Mouse (Mus musculus): ENCODE results near the gene Rhbdd2.
"Not testable (repeated sequence)": the region's sequence is repeated elsewhere in the genome, so short reads cannot be mapped to it uniquely, and the experiment has no call there.

The Rhbdd2 gene

GRCm38 (mm10) chr5:135632117-135632796 is at the start of gene Rhbdd2:
Gene Rhbdd2, plus strand, starts transcription at chr5:135632618.
- DNase-seq (ENCODE audit: low read depth, low spot score), result peak; percentile 99

- no peak for DNase-seq (ENCODE audit: low read depth, low spot score)
Observed at GRCm38 (mm10) chr5:135585691-135586090, 46.7 kb upstream of the Rhbdd2 start.

- DNase-seq (ENCODE audit: low read depth, low spot score), result no peak
Observed at GRCm38 (mm10) chr5:135587764-135588163, 44.7 kb upstream of the Rhbdd2 start.

- no peak for DNase-seq (ENCODE audit: low read depth, low spot score)
Observed at GRCm38 (mm10) chr5:135589996-135590784, 42.2 kb upstream of the Rhbdd2 start.

- not testable (repeated sequence) for DNase-seq (ENCODE audit: low read depth, low spot score)
Observed at GRCm38 (mm10) chr5:135604643-135605042, 27.8 kb upstream of the Rhbdd2 start.

GRCm38 (mm10) chr5:135606717-135607116 is 25.7 kb upstream of the Rhbdd2 start:
- DNase-seq (ENCODE audit: low read depth, low spot score), result not testable (repeated sequence)

GRCm38 (mm10) chr5:135607581-135607980 is 24.8 kb upstream of the Rhbdd2 start:
- DNase-seq (ENCODE audit: low read depth, low spot score), result peak; percentile 71

GRCm38 (mm10) chr5:135609794-135610193 is 22.6 kb upstream of the Rhbdd2 start:
- peak; percentile 57 for DNase-seq (ENCODE audit: low read depth, low spot score)

GRCm38 (mm10) chr5:135619741-135620140 is 12.7 kb upstream of the Rhbdd2 start:
- DNase-seq (ENCODE audit: low read depth, low spot score), result not testable (repeated sequence)

GRCm38 (mm10) chr5:135620526-135620925 is 11.9 kb upstream of the Rhbdd2 start:
- no peak for DNase-seq (ENCODE audit: low read depth, low spot score)

- no peak for DNase-seq (ENCODE audit: low read depth, low spot score)
Observed at GRCm38 (mm10) chr5:135621725-135622124, 10.7 kb upstream of the Rhbdd2 start.

GRCm38 (mm10) chr5:135623006-135623563 is 9.3 kb upstream of the Rhbdd2 start:
- DNase-seq (ENCODE audit: low read depth, low spot score), result no peak

- peak; percentile 62 for DNase-seq (ENCODE audit: low read depth, low spot score)
Observed at GRCm38 (mm10) chr5:135628916-135629315, 3.5 kb upstream of the Rhbdd2 start.

GRCm38 (mm10) chr5:135629401-135629800 is 3.0 kb upstream of the Rhbdd2 start:
- DNase-seq (ENCODE audit: low read depth, low spot score), result peak; percentile 82

GRCm38 (mm10) chr5:135630598-135630997 is 1.8 kb upstream of the Rhbdd2 start:
- peak; percentile 78 for DNase-seq (ENCODE audit: low read depth, low spot score)

- no peak for DNase-seq (ENCODE audit: low read depth, low spot score)
Observed at GRCm38 (mm10) chr5:135632797-135633144, 353 bp downstream of the Rhbdd2 start.

- no peak for DNase-seq (ENCODE audit: low read depth, low spot score)
Observed at GRCm38 (mm10) chr5:135639760-135640458, 7.5 kb downstream of the Rhbdd2 start.

GRCm38 (mm10) chr5:135640459-135640789 is 8.0 kb downstream of the Rhbdd2 start:
- DNase-seq (ENCODE audit: low read depth, low spot score), result no peak

- no peak for DNase-seq (ENCODE audit: low read depth, low spot score)
Observed at GRCm38 (mm10) chr5:135641028-135641427, 8.6 kb downstream of the Rhbdd2 start.

- peak; percentile 96 for DNase-seq (ENCODE audit: low read depth, low spot score)
Observed at GRCm38 (mm10) chr5:135642686-135643551, 10.5 kb downstream of the Rhbdd2 start.

- DNase-seq (ENCODE audit: low read depth, low spot score), result no peak
Observed at GRCm38 (mm10) chr5:135643552-135643842, 11.1 kb downstream of the Rhbdd2 start.

Measured in R1 (cell line).